Mouse (Mus musculus) cerebellum, postnatal 36 days (tissue): ENCODE results near the gene Aqp11.

Experiments
- DNase-seq, 2 experiments: peaks; one replicate each; pipeline ENCODE4 v3.0.0; 2021 to 2022; ENCODE audit warnings: mixed read lengths in 2 of 2

The Aqp11 gene

GRCm38 (mm10) chr7:97747176-97747707 lies 9.2 kb upstream of the Aqp11 start:
- DNase-seq, result no peak

- DNase-seq, result peak; percentile 70 to 79
Observed at GRCm38 (mm10) chr7:97745299-97745698, 7.2 kb upstream of the Aqp11 start.

GRCm38 (mm10) chr7:97741756-97742291 lies 3.7 kb upstream of the Aqp11 start:
- no peak for DNase-seq

GRCm38 (mm10) chr7:97740948-97741347 lies 2.9 kb upstream of the Aqp11 start:
- no peak for DNase-seq

- DNase-seq, result no peak
Observed at GRCm38 (mm10) chr7:97737256-97737637, 842 bp downstream of the Aqp11 start.

GRCm38 (mm10) chr7:97735886-97736420 lies 2.1 kb downstream of the Aqp11 start:
- DNase-seq, result no peak

GRCm38 (mm10) chr7:97735021-97735420 lies 3.1 kb downstream of the Aqp11 start:
- DNase-seq, result no peak

- no peak for DNase-seq
Observed at GRCm38 (mm10) chr7:97733606-97734005, 4.5 kb downstream of the Aqp11 start.

GRCm38 (mm10) chr7:97730427-97730826 lies 7.7 kb downstream of the Aqp11 start:
- DNase-seq, result no peak

- no peak for DNase-seq
Observed at GRCm38 (mm10) chr7:97728666-97729614, 9.1 kb downstream of the Aqp11 start.

GRCm38 (mm10) chr7:97726778-97727177 lies 11.3 kb downstream of the Aqp11 start:
- no peak for DNase-seq

- no peak for DNase-seq
Observed at GRCm38 (mm10) chr7:97726080-97726479, 12.0 kb downstream of the Aqp11 start.

- no peak for DNase-seq
Observed at GRCm38 (mm10) chr7:97725401-97725800, 12.7 kb downstream of the Aqp11 start.

- no peak for DNase-seq
Observed at GRCm38 (mm10) chr7:97723646-97724538, 14.2 kb downstream of the Aqp11 start.

GRCm38 (mm10) chr7:97722278-97722918 lies 15.7 kb downstream of the Aqp11 start:
- no peak for DNase-seq

GRCm38 (mm10) chr7:97720109-97720508 lies 18.0 kb downstream of the Aqp11 start:
- no peak for DNase-seq

GRCm38 (mm10) chr7:97719078-97719477 lies 19.0 kb downstream of the Aqp11 start:
- DNase-seq, result no peak

GRCm38 (mm10) chr7:97717326-97717725 lies 20.8 kb downstream of the Aqp11 start:
- DNase-seq, result no peak

GRCm38 (mm10) chr7:97714651-97715050 lies 23.4 kb downstream of the Aqp11 start:
- DNase-seq, result no peak

GRCm38 (mm10) chr7:97709204-97709603 lies 28.9 kb downstream of the Aqp11 start:
- no peak for DNase-seq

GRCm38 (mm10) chr7:97707809-97708208 lies 30.3 kb downstream of the Aqp11 start:
- DNase-seq, result no peak

GRCm38 (mm10) chr7:97707123-97707522 lies 31.0 kb downstream of the Aqp11 start:
- peak; percentile 49 to 51 for DNase-seq
